Comparison of ENCODE assay signal across 8 mouse cellular contexts in genomic region chr6:71632829-71633662, GRCm38 (mm10). TPM values are rescaled to one million over a fixed set of nuclear protein-coding genes. Genes with fewer than 3 reads are reported as not detected.
DNase-seq lines count a peak whose midpoint lies in the region; ATAC-seq and TF ChIP-seq lines count a peak whose summit lies in the region.

Kdm3a (minus strand) TSS chr6:71632990.

- peak within 1 kb of the TSS; percentile 99 for H3K27ac ChIP-seq in forebrain, embryonic 10.5 days
- H3K27ac ChIP-seq in heart, embryonic 15.5 days: peak within 1 kb of the TSS; percentile 97
- H3K27ac ChIP-seq in liver, embryonic 14.5 days: peak within 1 kb of the TSS; percentile 93
- H3K27ac ChIP-seq in neural tube, embryonic 11.5 days (ENCODE audit: low read depth, low read length): peak within 1 kb of the TSS; percentile 90
- H3K27ac ChIP-seq in stomach, postnatal 0 days (replicated peaks): peak within 1 kb of the TSS; percentile 99

- ATAC-seq in heart, embryonic 15.5 days (replicated peaks; ENCODE audit: insufficient number of reproducible peaks, insufficient read depth, low FRiP score, low read depth): peak; percentile 95
- peak; percentile 90 for ATAC-seq in liver, embryonic 14.5 days (ENCODE audit: insufficient read depth)
- ATAC-seq in neural tube, embryonic 11.5 days (ENCODE audit: insufficient read depth, low FRiP score, low TSS enrichment): peak; percentile 96
- peak; percentile 98 for ATAC-seq in stomach, postnatal 0 days (ENCODE audit: low FRiP score, low TSS enrichment)

- H3K27me3 ChIP-seq in forebrain, embryonic 10.5 days (ENCODE audit: poor library complexity, severe bottlenecking): peaks cover 15% of the 10 kb centered on the region
- H3K27me3 ChIP-seq in heart, embryonic 15.5 days: peaks cover 6% of the 10 kb centered on the region; the same call in 1 of the 2 replicates
- H3K27me3 ChIP-seq in liver, embryonic 14.5 days (ENCODE audit: control insufficient read depth, insufficient read depth, low read length): peaks cover 4% of the 10 kb centered on the region; the same call in 1 of the 2 replicates
- no peaks in the 10 kb centered on the region for H3K27me3 ChIP-seq in neural tube, embryonic 11.5 days (ENCODE audit: control insufficient read depth, insufficient read depth, low read length)
- no peaks in the 10 kb centered on the region for H3K27me3 ChIP-seq in stomach, postnatal 0 days (ENCODE audit: control insufficient read depth, insufficient read depth, low read length)

- peak; percentile 60 for TF ChIP-seq EP300 in liver, embryonic 14.5 days (IDR thresholded peaks at IDR 0.05; ENCODE audit: low read depth)
- peak; percentile 84 for TF ChIP-seq EP300 in stomach, postnatal 0 days (optimal IDR thresholded peaks at IDR 0.05)

- H3K9ac ChIP-seq in heart, embryonic 15.5 days: peak within 1 kb of the TSS; percentile 91
- peak within 1 kb of the TSS; percentile 96 for H3K9ac ChIP-seq in liver, embryonic 14.5 days (replicated peaks)
- H3K9ac ChIP-seq in neural tube, embryonic 11.5 days (ENCODE audit: low read length): peak within 1 kb of the TSS; percentile 88
- H3K9ac ChIP-seq in stomach, postnatal 0 days (ENCODE audit: low read length): peak within 1 kb of the TSS; percentile 88

- H3K4me3 ChIP-seq in forebrain, embryonic 10.5 days: peak within 1 kb of the TSS; percentile 90
- H3K4me3 ChIP-seq in heart, embryonic 15.5 days: peak within 1 kb of the TSS; percentile 79
- H3K4me3 ChIP-seq in liver, embryonic 14.5 days (ENCODE audit: insufficient read depth in 1 of 2, low read depth in 2 of 2, low read length in 2 of 2): peak within 1 kb of the TSS; percentile 88 to 90
- peak within 1 kb of the TSS; percentile 87 for H3K4me3 ChIP-seq in neural tube, embryonic 11.5 days (ENCODE audit: low read depth, low read length)
- peak within 1 kb of the TSS; percentile 82 for H3K4me3 ChIP-seq in stomach, postnatal 0 days (ENCODE audit: low read depth, low read length)

- peak within 1 kb of the TSS; percentile 71 for H3K4me2 ChIP-seq in heart, embryonic 15.5 days
- peak within 1 kb of the TSS; percentile 94 for H3K4me2 ChIP-seq in liver, embryonic 14.5 days (ENCODE audit: low read depth)
- H3K4me2 ChIP-seq in neural tube, embryonic 11.5 days (ENCODE audit: low read depth): peak within 1 kb of the TSS; percentile 79
- peak within 1 kb of the TSS; percentile 61 for H3K4me2 ChIP-seq in stomach, postnatal 0 days (replicated peaks; ENCODE audit: low read depth)

- H3K36me3 ChIP-seq in forebrain, embryonic 10.5 days (replicated peaks): peaks cover 31% of the 10 kb centered on the region
- peaks cover 14% of the 10 kb centered on the region for H3K36me3 ChIP-seq in heart, embryonic 15.5 days
- H3K36me3 ChIP-seq in liver, embryonic 14.5 days (replicated peaks; ENCODE audit: control insufficient read depth, insufficient read depth, low read depth): peaks cover 7% of the 10 kb centered on the region
- H3K36me3 ChIP-seq in neural tube, embryonic 11.5 days (ENCODE audit: control insufficient read depth, insufficient read depth, low read length): no peaks in the 10 kb centered on the region
- no peaks in the 10 kb centered on the region for H3K36me3 ChIP-seq in stomach, postnatal 0 days (ENCODE audit: control insufficient read depth, insufficient read depth, low read length)

- under 1% methylated on average over 62 of the region's 63 CpGs for WGBS in forebrain, embryonic 10.5 days
- under 1% methylated on average over 63 of the region's 63 CpGs for WGBS in heart, embryonic 15.5 days
- WGBS in liver, embryonic 14.5 days (ENCODE audit: insufficient replicate concordance): under 1% methylated on average over 63 of the region's 63 CpGs
- WGBS in neural tube, embryonic 11.5 days: under 1% methylated on average over 63 of the region's 63 CpGs
- WGBS in stomach, postnatal 0 days: under 1% methylated on average over 57 of the region's 63 CpGs

- H3K9me3 ChIP-seq in forebrain, embryonic 10.5 days: no peaks in the 10 kb centered on the region
- H3K9me3 ChIP-seq in heart, embryonic 15.5 days (replicated peaks): no peaks in the 10 kb centered on the region
- no peaks in the 10 kb centered on the region for H3K9me3 ChIP-seq in liver, embryonic 14.5 days (ENCODE audit: control insufficient read depth, low read length)
- no peaks in the 10 kb centered on the region for H3K9me3 ChIP-seq in neural tube, embryonic 11.5 days (ENCODE audit: control insufficient read depth, low read length)
- H3K9me3 ChIP-seq in stomach, postnatal 0 days (ENCODE audit: control insufficient read depth, low read length): no peaks in the 10 kb centered on the region

- peak; percentile 99 for DNase-seq in CD8-positive naive resting alpha-beta T cell, adult 2 months (ENCODE audit: low read depth in 2 of 2, low spot score in 2 of 2)
- DNase-seq in c-Kit-positive CD71-negative TER-119-negative erythroid progenitor cells, embryonic 14.5 days (ENCODE audit: low read depth): peak; percentile 98
- peak; percentile 99 for DNase-seq in forebrain, embryonic 10.5 days (ENCODE audit: extremely low spot score, low spot score)
- DNase-seq in kidney, postnatal 25 days: peak; percentile 99
- DNase-seq in liver, embryonic 14.5 days (ENCODE audit: low read depth in 3 of 3, low spot score in 3 of 3): peak; percentile 96 to 97 (median 97)
- peak; percentile 99 for DNase-seq in neural tube, embryonic 11.5 days (ENCODE audit: low spot score)
- peak; percentile 99 for DNase-seq in stomach, postnatal 0 days (ENCODE audit: low spot score)

- peak; percentile 80 for TF ChIP-seq CTCF in liver, embryonic 14.5 days (IDR thresholded peaks at IDR 0.05; ENCODE audit: low read depth)
- TF ChIP-seq CTCF in stomach, postnatal 0 days (IDR thresholded peaks at IDR 0.05; ENCODE audit: low read depth): peak; percentile 71

- H3K4me1 ChIP-seq in forebrain, embryonic 10.5 days: peaks cover 31% of the 10 kb centered on the region
- peaks cover 21% of the 10 kb centered on the region for H3K4me1 ChIP-seq in heart, embryonic 15.5 days (replicated peaks)
- peaks cover 12 to 13% of the 10 kb centered on the region in 2 experiments for H3K4me1 ChIP-seq in liver, embryonic 14.5 days (replicated peaks; ENCODE audit: control insufficient read depth in 2 of 2, insufficient read depth in 2 of 2, low read length in 1 of 2)
- peaks cover 15% of the 10 kb centered on the region; the same call in 1 of the 2 replicates for H3K4me1 ChIP-seq in neural tube, embryonic 11.5 days (ENCODE audit: control insufficient read depth, insufficient read depth, low read length)
- peaks cover 8% of the 10 kb centered on the region for H3K4me1 ChIP-seq in stomach, postnatal 0 days (replicated peaks; ENCODE audit: control insufficient read depth, insufficient read depth)

RNA-seq across cellular contexts. Expression of gene Kdm3a, which starts in this region (rescaled TPM):
- polyA plus RNA-seq in forebrain, embryonic 10.5 days (2016; fragmentation: Nextera tagmentation; extraction: Ambion mirVana): 76.6 and 79.5 TPM in 2 replicates
- 30.3 and 36.8 TPM in 2 replicates for polyA plus RNA-seq in heart, embryonic 15.5 days (2015; fragmentation: Nextera tagmentation; extraction: Ambion mirVana)
- 8.8 and 11.8 TPM in 2 replicates for polyA plus RNA-seq in liver, embryonic 14.5 days (2012; rRNA removed)
- 8.6 and 8.9 TPM in 2 replicates for polyA plus RNA-seq in liver, embryonic 14.5 days (2014; fragmentation: Nextera tagmentation; extraction: Ambion mirVana)
- polyA plus RNA-seq in neural tube, embryonic 11.5 days (2014; fragmentation: Nextera tagmentation; extraction: Ambion mirVana): 59.7 and 61.1 TPM in 2 replicates
- polyA plus RNA-seq in stomach, postnatal 0 days (2015; fragmentation: Nextera tagmentation; extraction: Ambion mirVana): 14.1 and 14.2 TPM in 2 replicates

Comparison
In these comparisons a context has a peak if more than half of its experiments do, and no peak if none do; other contexts are left out.
1. Peak in every context shown above with its lines: DNase-seq, ATAC-seq, H3K4me3 ChIP-seq and H3K27ac ChIP-seq.